8 mouse cellular contexts compared by ENCODE assay signal in the genomic region with DNA sequence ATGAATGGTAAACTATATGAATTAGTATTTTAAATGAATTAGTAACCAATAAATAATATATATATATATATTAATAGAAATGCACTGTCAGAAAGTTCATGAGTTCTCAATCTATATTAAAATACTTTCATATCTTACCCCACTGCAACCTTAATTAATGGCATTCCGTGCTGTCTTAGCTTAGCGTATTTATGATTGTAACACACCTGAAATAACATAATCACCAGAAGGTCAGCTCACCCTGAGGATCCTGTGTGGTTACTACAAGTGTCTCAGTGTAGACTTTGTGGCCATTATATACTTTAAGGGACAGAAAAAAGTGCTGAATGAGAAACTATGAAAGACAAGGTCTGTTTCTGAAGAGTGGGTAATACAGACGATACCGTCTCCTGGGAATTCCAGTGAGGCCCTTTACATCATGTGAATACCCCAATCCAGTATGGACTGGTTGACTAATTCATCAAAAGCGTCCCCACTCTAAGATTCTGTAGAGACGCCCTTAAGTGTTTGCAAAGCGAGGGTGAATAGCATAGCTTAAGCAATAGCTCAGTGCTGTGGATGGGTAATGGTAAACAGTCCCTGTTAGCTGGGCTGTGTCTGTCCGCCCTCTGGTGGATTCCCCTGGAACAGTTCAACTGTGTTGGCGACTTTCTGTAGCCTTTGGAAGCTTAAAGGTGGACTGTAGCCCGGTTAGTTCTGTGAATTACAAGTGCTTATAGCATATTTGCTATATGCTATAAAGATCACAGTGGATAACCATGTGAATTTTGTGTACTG.
DNase-seq lines count a peak whose midpoint lies in the region; ATAC-seq and TF ChIP-seq lines count a peak whose summit lies in the region.

No protein-coding gene starts in this region.

- no peak overlapping the region for H3K9ac ChIP-seq in intestine, postnatal 0 days (ENCODE audit: low read depth, low read length)

- WGBS in intestine, postnatal 0 days = 36% methylated on average over 10 of the region's 10 CpGs
- WGBS in midbrain, embryonic 10.5 days = 53% methylated on average over 10 of the region's 10 CpGs

- no peaks in the 10 kb centered on the region for H3K36me3 ChIP-seq in testis, adult 2 months (ENCODE audit: control insufficient read depth, insufficient read depth, low read length)
- H3K36me3 ChIP-seq in intestine, postnatal 0 days (ENCODE audit: control insufficient read depth, insufficient read depth) = peaks cover 39% of the 10 kb centered on the region
- peaks cover 8% of the 10 kb centered on the region for H3K36me3 ChIP-seq in midbrain, embryonic 10.5 days

- no peak overlapping the region for H3K4me3 ChIP-seq in testis, adult 2 months (ENCODE audit: control insufficient read depth, low read depth, low read length)
- H3K4me3 ChIP-seq in intestine, postnatal 0 days (ENCODE audit: low read depth, low read length) = no peak overlapping the region
- no peak overlapping the region for H3K4me3 ChIP-seq in midbrain, embryonic 10.5 days

- no peak overlapping the region for H3K4me2 ChIP-seq in intestine, postnatal 0 days (replicated peaks; ENCODE audit: low read depth)

- H3K9me3 ChIP-seq in intestine, postnatal 0 days (ENCODE audit: control insufficient read depth) = no peaks in the 10 kb centered on the region
- no peaks in the 10 kb centered on the region for H3K9me3 ChIP-seq in midbrain, embryonic 10.5 days (replicated peaks)

- no peak for DNase-seq in testis, postnatal 14 days (ENCODE audit: low spot score)
- peak; percentile 62 for DNase-seq in embryo, embryonic 11.5 days (ENCODE audit: low read depth, low spot score)
- peak; percentile 93 for DNase-seq in heart, adult 11 months
- DNase-seq in left cerebral cortex, postnatal 25 days (ENCODE audit: low spot score in 2 of 2) = peak; percentile 78 to 84
- DNase-seq in midbrain, embryonic 10.5 days (ENCODE audit: low spot score) = peak; percentile 69
- peak; percentile 70 for DNase-seq in right cerebral cortex, postnatal 25 days

- TF ChIP-seq CTCF in testis, adult 2 months (IDR thresholded peaks at IDR 0.05; ENCODE audit: control insufficient read depth, insufficient read depth, insufficient replicate concordance, low read depth, low read length) = peak; percentile 45; the same call in 1 of the 2 replicates
- peak; percentile 97 for TF ChIP-seq CTCF in intestine, postnatal 0 days (IDR thresholded peaks at IDR 0.05; ENCODE audit: low read depth)

- intact Hi-C loops in left cerebral cortex, postnatal 25 days (cut with DNase I) = loop anchor here (2.0 to 5.0 kb wide), 4 partner anchors 121 to 321 kb away; a partner anchor contains a TSS

- H3K27ac ChIP-seq in testis, adult 2 months (ENCODE audit: control insufficient read depth, insufficient read depth, low read depth, low read length) = no peak overlapping the region
- H3K27ac ChIP-seq in intestine, postnatal 0 days (ENCODE audit: low read depth, low read length) = no peak overlapping the region
- no peak overlapping the region for H3K27ac ChIP-seq in midbrain, embryonic 10.5 days (replicated peaks)

- peaks cover 6% of the 10 kb centered on the region for H3K4me1 ChIP-seq in testis, adult 2 months (ENCODE audit: control insufficient read depth, insufficient read depth, low read length)
- no peaks in the 10 kb centered on the region for H3K4me1 ChIP-seq in intestine, postnatal 0 days (replicated peaks; ENCODE audit: control insufficient read depth, insufficient read depth, low read length)
- H3K4me1 ChIP-seq in midbrain, embryonic 10.5 days = no peaks in the 10 kb centered on the region

- ATAC-seq in intestine, postnatal 0 days = peak; percentile 73

- TF ChIP-seq POLR2A in testis, adult 2 months (IDR thresholded peaks at IDR 0.05; ENCODE audit: control insufficient read depth, low read depth, low read length) = no peak

- H3K27me3 ChIP-seq in testis, adult 2 months (ENCODE audit: control insufficient read depth, insufficient read depth, low read length) = no peaks in the 10 kb centered on the region
- no peaks in the 10 kb centered on the region for H3K27me3 ChIP-seq in intestine, postnatal 0 days (replicated peaks; ENCODE audit: control insufficient read depth, insufficient read depth, low read length)
- no peaks in the 10 kb centered on the region for H3K27me3 ChIP-seq in midbrain, embryonic 10.5 days (ENCODE audit: low read depth, poor library complexity, severe bottlenecking)
